Mouse (Mus musculus) liver, embryonic 18 days (tissue): ENCODE results near the gene Ahnak2. TPM values are rescaled to one million over a fixed set of nuclear protein-coding genes. Genes with fewer than 3 reads are reported as not detected.

Experiments used
- polyA plus RNA-seq: library from polyadenylated mRNA; depleted of rRNA; stranded (reverse); fragments of >200 nt; gene quantifications from 2 replicates; pipeline ENCODE4 v1.2.3, GENCODE M21; 2012; rRNA removed

Gene Ahnak2
- polyA plus RNA-seq: 0.22 and 0.31 TPM in 2 replicates

GRCm38 (mm10) chr12:112801864-112802846 lies at the start of gene Ahnak2:
Ahnak2 (minus strand) TSS chr12:112802657.

DNA sequence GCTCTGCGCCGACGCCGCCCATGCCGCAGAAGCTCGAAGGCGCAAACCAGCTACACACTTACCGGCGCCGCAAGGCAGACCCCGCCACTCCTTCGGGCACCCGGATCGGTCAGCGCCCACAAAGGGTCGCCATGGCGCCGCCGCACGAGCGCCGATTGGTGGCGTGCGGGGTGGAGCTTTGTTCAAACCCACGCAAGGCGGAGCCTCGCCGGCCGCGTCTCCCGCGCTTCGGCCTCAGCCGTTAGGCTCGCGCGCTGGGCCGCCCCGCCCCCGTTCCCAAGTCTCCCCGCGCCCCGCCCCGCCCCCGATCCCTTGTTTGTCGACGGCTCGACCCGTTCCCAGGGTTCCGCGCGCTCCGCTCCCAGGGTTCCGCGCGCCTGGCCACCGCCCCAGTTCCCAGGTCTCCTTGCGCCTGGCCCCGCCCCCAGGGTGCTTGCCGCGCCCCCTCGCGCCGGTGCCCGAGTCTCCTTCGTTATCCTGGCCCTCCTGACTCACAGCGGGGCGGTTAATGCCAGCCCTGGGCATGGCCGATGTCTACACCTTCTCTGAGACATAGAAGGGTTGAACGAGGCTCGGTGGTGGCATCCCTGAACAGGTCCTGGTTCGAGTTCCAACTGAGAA lies 26.9 kb upstream of the Ahnak2 start, which contains the start of gene Cdca4:
Gene Cdca4, minus strand, starts transcription at position 180 of the 621 bp plus-strand sequence.

GRCm38 (mm10) chr12:112808587-112809364 lies 6.3 kb upstream of the Ahnak2 start, which contains the start of gene Clba1:
Clba1 (plus strand) TSS chr12:112808937.

GRCm38 (mm10) chr12:112760154-112760926 lies 42.1 kb downstream of the Ahnak2 start, which contains the start of gene Pld4:
Pld4 (plus strand) TSS chr12:112760655.

Other genes starting within 250 kb of the Ahnak2 start
- 5.8 and 9.2 TPM in 2 replicates for gene Inf2, start 213.9 kb downstream of the Ahnak2 start, polyA plus RNA-seq
- 13.0 and 13.3 TPM in 2 replicates for gene Adssl1, start 182.6 kb downstream of the Ahnak2 start, polyA plus RNA-seq
- 35.0 and 36.2 TPM in 2 replicates for gene Siva1, start 158.0 kb downstream of the Ahnak2 start, polyA plus RNA-seq
- gene Akt1, start 127.8 kb downstream of the Ahnak2 start, polyA plus RNA-seq: 37.9 and 41.1 TPM in 2 replicates
- gene Zbtb42, start 123.8 kb downstream of the Ahnak2 start, polyA plus RNA-seq: 1.9 and 2.2 TPM in 2 replicates
- 6.4 and 7.4 TPM in 2 replicates for gene Cep170b, start 82.2 kb downstream of the Ahnak2 start, polyA plus RNA-seq
- gene Pld4, start 42.0 kb downstream of the Ahnak2 start, polyA plus RNA-seq: 18.8 and 22.1 TPM in 2 replicates
- 0.24 and 0.30 TPM in 2 replicates for gene Clba1, start 6.3 kb upstream of the Ahnak2 start, polyA plus RNA-seq
- gene Cdca4, start 26.8 kb upstream of the Ahnak2 start, polyA plus RNA-seq: 23.2 and 24.6 TPM in 2 replicates
- 0.79 and 0.83 TPM in 2 replicates for gene Gpr132, start 65.6 kb upstream of the Ahnak2 start, polyA plus RNA-seq
- 0.32 and 0.34 TPM in 2 replicates for gene Jag2, start 127.1 kb upstream of the Ahnak2 start, polyA plus RNA-seq
- gene Nudt14, start 139.5 kb upstream of the Ahnak2 start, polyA plus RNA-seq: 11.8 and 13.7 TPM in 2 replicates
- 4.4 and 4.6 TPM in 2 replicates for gene Btbd6, start 173.8 kb upstream of the Ahnak2 start, polyA plus RNA-seq
- 28.6 and 36.3 TPM in 2 replicates for gene Brf1, start 198.0 kb upstream of the Ahnak2 start, polyA plus RNA-seq
- 8.0 and 9.0 TPM in 2 replicates for gene Pacs2, start 211.9 kb upstream of the Ahnak2 start, polyA plus RNA-seq